Mouse (Mus musculus) cortical plate, adult 2 months (tissue): ENCODE results near the gene Zmiz1. TPM values are rescaled to one million over a fixed set of nuclear protein-coding genes. Genes with fewer than 3 reads are reported as not detected.

Experiments used
- H3K27ac ChIP-seq: fragments of 200-500 bp; 2 replicates; pipeline ENCODE4 v1.5.1; 2012; ENCODE audit warnings: low read length, control low read depth, inconsistent platforms; ENCODE audit not compliant: insufficient read depth
- H3K4me1 ChIP-seq: fragments of 200-500 bp; 2 replicates; pipeline ENCODE4 v1.6.1; 2011; ENCODE audit warnings: low read length; ENCODE audit not compliant: control insufficient read depth, insufficient read depth
- H3K4me3 ChIP-seq: fragments of 200-500 bp; 2 replicates; pipeline ENCODE4 v1.5.1; 2011; ENCODE audit warnings: mild to moderate bottlenecking, low read length, control low read depth; ENCODE audit not compliant: insufficient read depth
- CTCF ChIP-seq: fragments of 200-500 bp; IDR thresholded peaks from 2 replicates; pipeline ENCODE4 v1.5.1; 2011; ENCODE audit warnings: mild to moderate bottlenecking, control low read depth, low read length; ENCODE audit not compliant: insufficient read depth; ENCODE audit errors: extremely low read depth
- POLR2A ChIP-seq: fragments of 200-500 bp; IDR thresholded peaks from 2 replicates; pipeline ENCODE4 v1.6.1; 2011; ENCODE audit warnings: mild to moderate bottlenecking, low read length, control low read depth; ENCODE audit not compliant: insufficient read depth; ENCODE audit errors: extremely low read depth
- polyA plus RNA-seq: library from polyadenylated mRNA; depleted of rRNA; stranded (reverse); fragments of >200 nt; gene quantifications from 2 replicates; pipeline ENCODE4 v1.2.3, GENCODE M21; 2012

The Zmiz1 gene
- polyA plus RNA-seq, 1 experiment, result 36.9 TPM

DNA sequence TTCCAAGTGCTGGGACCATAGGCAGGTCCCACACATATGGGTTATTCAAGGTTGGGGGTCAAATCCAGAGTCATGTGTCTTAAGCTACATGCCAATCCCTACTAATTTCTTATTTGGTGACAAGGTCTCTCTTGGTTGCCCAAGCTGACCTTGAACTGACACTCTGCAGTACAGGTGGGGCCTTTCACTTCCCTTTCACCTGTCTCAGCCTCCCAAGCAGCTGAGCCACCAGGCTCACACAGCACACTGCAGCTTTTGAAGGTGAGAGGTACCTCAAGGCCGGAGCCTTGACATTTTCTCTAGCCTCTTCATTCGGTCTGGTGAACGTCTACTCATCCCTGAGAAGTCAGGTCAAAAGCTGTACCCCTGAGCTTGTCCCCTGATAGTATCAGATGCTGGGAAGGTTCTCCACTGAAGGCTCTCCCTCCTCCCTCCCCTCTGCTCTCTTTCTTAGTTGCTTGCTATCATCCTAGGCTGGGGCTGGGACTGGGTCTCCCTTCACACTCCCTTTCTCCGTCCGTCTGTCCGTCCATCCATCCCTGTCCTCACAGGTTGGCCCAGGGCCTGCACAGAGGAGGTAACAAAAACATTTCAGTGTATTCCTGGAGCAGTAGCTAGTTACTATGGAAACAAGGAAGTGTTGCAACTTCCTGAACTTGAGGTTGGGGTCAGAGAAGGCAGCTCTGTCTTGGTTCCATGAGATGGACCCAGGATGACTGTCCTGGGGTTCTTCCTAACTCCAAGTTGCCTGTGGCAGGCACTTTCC, 13.3 kb downstream of the Zmiz1 start:
- no peak overlapping the region for H3K4me3 ChIP-seq
- H3K27ac ChIP-seq, result no peak overlapping the region
- TF ChIP-seq CTCF, result no peak
- no peak for TF ChIP-seq POLR2A
- H3K4me1 ChIP-seq, result peaks cover 8% of the 10 kb centered on the region; the same call in 1 of the 2 replicates

GRCm38 (mm10) chr14:25472981-25473649, 14.1 kb downstream of the Zmiz1 start:
- no peak overlapping the region for H3K27ac ChIP-seq
- peaks cover 8% of the 10 kb centered on the region; the same call in 1 of the 2 replicates for H3K4me1 ChIP-seq
- H3K4me3 ChIP-seq, result no peak overlapping the region
- TF ChIP-seq POLR2A (no peak), CTCF (no peak)

- Histone ChIP-seq H3K27ac (no peak overlapping the region), H3K4me1 (peaks cover 9% of the 10 kb centered on the region; the same call in 1 of the 2 replicates), H3K4me3 (no peak overlapping the region)
- TF ChIP-seq POLR2A, result no peak
- no peak for TF ChIP-seq CTCF
These were observed 15.0 kb downstream of the Zmiz1 start for GRCm38 (mm10) chr14:25474017-25474416.

GRCm38 (mm10) chr14:25474732-25475131, 15.7 kb downstream of the Zmiz1 start:
- H3K4me3 ChIP-seq, result no peak overlapping the region
- no peak overlapping the region for H3K27ac ChIP-seq
- TF ChIP-seq CTCF (no peak), POLR2A (no peak)
- peaks cover 10% of the 10 kb centered on the region; the same call in 1 of the 2 replicates for H3K4me1 ChIP-seq

DNA sequence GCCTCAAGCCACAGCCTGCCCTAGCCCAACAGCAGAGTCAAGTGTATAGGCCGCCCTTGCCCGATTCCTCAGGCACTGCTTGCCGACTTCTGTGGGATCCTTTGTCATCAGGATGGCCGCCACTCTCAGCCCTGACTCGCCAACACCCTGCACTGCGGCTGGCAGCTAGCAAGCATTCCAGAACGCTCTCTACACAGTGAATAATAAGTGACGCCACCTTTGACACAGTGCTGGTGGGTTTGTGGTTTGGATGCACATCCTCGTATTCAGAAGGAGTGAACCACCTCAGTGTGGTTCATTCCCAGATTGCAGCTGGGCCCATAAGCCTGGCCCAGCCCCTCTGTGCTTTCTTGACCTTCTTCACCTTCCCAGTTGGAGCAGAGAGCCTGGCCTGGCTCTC, 17.1 kb downstream of the Zmiz1 start:
- Histone ChIP-seq H3K4me3 (no peak overlapping the region), H3K27ac (no peak overlapping the region), H3K4me1 (peaks cover 9% of the 10 kb centered on the region; the same call in 1 of the 2 replicates)
- TF ChIP-seq POLR2A, result no peak
- TF ChIP-seq CTCF, result no peak

GRCm38 (mm10) chr14:25476453-25476852, 17.5 kb downstream of the Zmiz1 start:
- Histone ChIP-seq H3K4me1 (peaks cover 12% of the 10 kb centered on the region), H3K4me3 (no peak overlapping the region), H3K27ac (no peak overlapping the region)
- TF ChIP-seq CTCF (no peak), POLR2A (no peak)

DNA sequence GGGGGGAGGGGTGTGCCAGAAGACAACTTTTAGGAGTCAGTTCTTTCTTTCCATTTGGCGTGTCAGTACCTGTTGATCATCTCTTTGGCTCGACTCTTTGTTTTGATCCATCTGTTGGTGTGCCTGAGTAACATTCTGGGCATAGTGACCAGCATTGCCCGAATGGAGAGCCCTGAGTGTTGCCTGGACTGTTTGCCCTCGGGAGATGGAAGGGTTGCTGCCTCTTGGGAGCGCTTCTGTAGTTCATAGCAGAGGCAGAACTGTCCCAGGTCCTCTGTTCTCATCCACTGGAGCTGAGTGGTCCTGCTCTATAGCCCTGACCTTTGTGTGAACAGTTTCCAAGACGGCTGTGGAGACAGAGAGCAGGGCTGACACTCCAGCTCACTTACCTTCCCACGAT, 18.3 kb downstream of the Zmiz1 start:
- Histone ChIP-seq H3K4me3 (no peak overlapping the region), H3K4me1 (peaks cover 16% of the 10 kb centered on the region), H3K27ac (no peak overlapping the region)
- no peak for TF ChIP-seq CTCF
- TF ChIP-seq POLR2A, result no peak

DNA sequence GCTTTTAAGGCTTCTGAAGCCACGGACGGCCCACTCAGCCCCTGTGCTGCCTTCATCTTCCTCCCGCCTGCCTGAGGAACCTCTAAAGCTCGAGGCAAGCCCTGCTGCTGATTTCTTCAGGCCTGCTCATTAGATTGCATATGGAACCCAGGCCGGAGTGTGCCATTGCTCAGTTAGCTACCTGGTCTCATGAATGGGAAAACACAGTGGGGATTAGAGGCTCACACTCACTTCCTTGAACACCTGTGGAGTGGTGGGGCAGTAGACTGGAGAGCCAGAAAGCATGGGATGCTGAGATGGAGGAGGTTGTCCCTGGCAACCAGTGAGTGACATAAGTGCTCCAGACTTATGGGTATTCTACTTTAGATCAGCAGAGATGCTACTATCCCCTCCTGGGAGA, 19.3 kb downstream of the Zmiz1 start:
- TF ChIP-seq POLR2A, result no peak
- TF ChIP-seq CTCF, result no peak
- no peak overlapping the region for H3K4me3 ChIP-seq
- peaks cover 13% of the 10 kb centered on the region for H3K4me1 ChIP-seq
- no peak overlapping the region for H3K27ac ChIP-seq

DNA sequence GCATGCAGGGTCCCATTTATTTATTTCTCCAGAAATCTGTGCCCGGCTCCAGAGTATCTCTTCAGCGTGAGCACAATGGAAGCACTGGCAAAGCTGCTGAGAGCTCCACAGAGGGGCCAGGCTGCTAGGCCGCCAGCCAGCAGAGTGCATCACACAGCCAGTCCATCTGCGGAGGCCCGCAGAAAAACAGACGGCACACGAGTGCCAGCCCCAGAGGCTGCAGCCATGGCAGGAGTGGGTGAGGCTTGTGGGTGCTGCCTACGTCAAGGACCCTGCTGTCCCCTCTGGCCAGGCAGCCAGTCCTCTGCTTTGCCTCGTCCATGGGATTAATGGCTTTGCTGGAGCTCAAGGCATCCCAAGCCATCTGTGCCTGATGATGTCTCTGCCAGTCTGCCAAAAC, 19.8 kb downstream of the Zmiz1 start:
- no peak overlapping the region for H3K4me3 ChIP-seq
- TF ChIP-seq POLR2A (no peak), CTCF (no peak)
- no peak overlapping the region for H3K27ac ChIP-seq
- peaks cover 13% of the 10 kb centered on the region for H3K4me1 ChIP-seq

DNA sequence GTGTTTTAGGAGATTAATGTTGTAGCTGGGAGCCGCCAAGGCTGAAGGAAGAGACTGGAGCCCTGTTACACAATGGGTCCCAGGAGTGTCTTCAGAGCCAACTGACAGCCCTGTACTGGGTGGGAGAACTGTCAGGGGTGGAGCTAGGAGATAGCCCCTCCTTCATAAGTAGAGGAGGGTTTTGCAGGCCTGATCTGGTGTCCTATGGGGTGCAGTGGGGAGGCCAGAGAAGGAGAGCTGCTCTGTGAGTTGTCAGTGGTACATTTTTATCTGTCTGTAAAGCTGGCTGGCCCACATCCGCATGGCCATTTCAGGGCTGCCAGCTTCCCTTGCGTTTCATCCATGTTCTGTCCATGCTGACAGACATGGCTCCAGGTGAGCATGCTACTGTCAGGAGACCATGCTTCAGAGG, 20.9 kb downstream of the Zmiz1 start:
- Histone ChIP-seq H3K4me1 (peaks cover 10% of the 10 kb centered on the region), H3K27ac (no peak overlapping the region), H3K4me3 (no peak overlapping the region)
- no peak for TF ChIP-seq CTCF
- no peak for TF ChIP-seq POLR2A
